Mouse (Mus musculus): ENCODE measurements around the gene 4930556J24Rik. TPM values are rescaled to one million over a fixed set of nuclear protein-coding genes. Genes with fewer than 3 reads are reported as not detected.
"Not testable (repeated sequence)": the region's sequence is repeated elsewhere in the genome, so short reads cannot be mapped to it uniquely, and the experiment has no call there.

Gene 4930556J24Rik
- polyA plus RNA-seq, 2 experiments from 2014 or later = not detected

- ATAC-seq = no peak
These were observed 56.1 kb downstream of the 4930556J24Rik start for GRCm38 (mm10) chr11:3920476-3920875.

GRCm38 (mm10) chr11:3918738-3919137 is 57.8 kb downstream of the 4930556J24Rik start:
- ATAC-seq = no peak

- ATAC-seq = peak; percentile 63
These were observed 62.3 kb downstream of the 4930556J24Rik start, which contains the start of gene Slc35e4 for GRCm38 (mm10) chr11:3914109-3914840. TSS of gene Slc35e4 (minus strand) at chr11:3914664.

- peak; percentile 83 for ATAC-seq
These were observed 63.1 kb downstream of the 4930556J24Rik start for GRCm38 (mm10) chr11:3913316-3914108.

- ATAC-seq = no peak
These were observed 63.7 kb downstream of the 4930556J24Rik start for GRCm38 (mm10) chr11:3912875-3913271.

GRCm38 (mm10) chr11:3912100-3912874 is 64.3 kb downstream of the 4930556J24Rik start:
- no peak for ATAC-seq

- not testable (repeated sequence) for ATAC-seq
These were observed 65.1 kb downstream of the 4930556J24Rik start for GRCm38 (mm10) chr11:3911440-3911839.

- no peak for ATAC-seq
These were observed 65.9 kb downstream of the 4930556J24Rik start for GRCm38 (mm10) chr11:3910513-3911310.

- ATAC-seq = no peak
These were observed 67.3 kb downstream of the 4930556J24Rik start for GRCm38 (mm10) chr11:3909236-3909635.

GRCm38 (mm10) chr11:3905446-3905845 is 71.1 kb downstream of the 4930556J24Rik start:
- ATAC-seq = no peak

- ATAC-seq = no peak
These were observed 71.9 kb downstream of the 4930556J24Rik start for GRCm38 (mm10) chr11:3904673-3905072.

GRCm38 (mm10) chr11:3903046-3903445 is 73.5 kb downstream of the 4930556J24Rik start:
- no peak for ATAC-seq

GRCm38 (mm10) chr11:3902516-3902915 is 74.1 kb downstream of the 4930556J24Rik start:
- no peak for ATAC-seq

- ATAC-seq = no peak
These were observed 76.3 kb downstream of the 4930556J24Rik start for GRCm38 (mm10) chr11:3900296-3900695.

GRCm38 (mm10) chr11:3895933-3896332 is 80.6 kb downstream of the 4930556J24Rik start:
- ATAC-seq = no peak

- ATAC-seq = no peak
These were observed 81.1 kb downstream of the 4930556J24Rik start for GRCm38 (mm10) chr11:3895458-3895857.

- peak; percentile 98 for ATAC-seq
These were observed 81.9 kb downstream of the 4930556J24Rik start, which contains the start of the genes 4921536K21Rik and Dusp18 for GRCm38 (mm10) chr11:3894406-3895281. TSS of gene 4921536K21Rik (minus strand) at chr11:3895098. TSS of gene Dusp18 (plus strand) at chr11:3895240.

- no peak for ATAC-seq
These were observed 82.6 kb downstream of the 4930556J24Rik start for GRCm38 (mm10) chr11:3893970-3894369.
